Mouse (Mus musculus) midbrain, embryonic 13.5 days (tissue): ENCODE results near the gene Gapvd1. TPM values are rescaled to one million over a fixed set of nuclear protein-coding genes. Genes with fewer than 3 reads are reported as not detected.

Experiments used
- ATAC-seq: fragments of 200-750 bp; cut with Nextera tagmentation; 2 replicates; pipeline ENCODE4 v1.8.0; 2017; ENCODE audit warnings: mild to moderate bottlenecking, moderate TSS enrichment, moderate library complexity
- H3K27ac ChIP-seq: fragments of 300-500 bp; sonication (generic); 2 replicates; pipeline ENCODE4 v1.5.1; 2015; ENCODE audit warnings: inconsistent platforms, mild to moderate bottlenecking, moderate library complexity
- H3K27me3 ChIP-seq: fragments of 300-500 bp; sonication (generic); 2 replicates; pipeline ENCODE4 v1.6.1; 2015; ENCODE audit warnings: mild to moderate bottlenecking, inconsistent platforms
- H3K36me3 ChIP-seq: fragments of 300-500 bp; sonication (generic); 2 replicates; pipeline ENCODE4 v1.6.1; 2015; ENCODE audit warnings: mild to moderate bottlenecking, inconsistent platforms
- H3K4me1 ChIP-seq: fragments of 300-500 bp; sonication (generic); replicated peaks from 2 replicates; pipeline ENCODE4 v1.6.1; 2015; ENCODE audit warnings: inconsistent platforms
- H3K4me2 ChIP-seq: fragments of 300-500 bp; sonication (generic); replicated peaks from 2 replicates; pipeline ENCODE4 v1.6.1; 2015; ENCODE audit warnings: moderate library complexity, mild to moderate bottlenecking, inconsistent platforms
- H3K4me3 ChIP-seq: fragments of 300-500 bp; sonication (generic); replicated peaks from 2 replicates; pipeline ENCODE4 v1.5.1; 2015; ENCODE audit warnings: mild to moderate bottlenecking, inconsistent platforms
- H3K9ac ChIP-seq: fragments of 300-500 bp; sonication (generic); replicated peaks from 2 replicates; pipeline ENCODE4 v1.6.1; 2015; ENCODE audit warnings: mild to moderate bottlenecking, inconsistent platforms
- H3K9me3 ChIP-seq: fragments of 300-500 bp; sonication (generic); 2 replicates; pipeline ENCODE4 v1.6.1; 2016; ENCODE audit warnings: mild to moderate bottlenecking, inconsistent platforms
- WGBS: fragments of 180-500 bp; shearing (Covaris S2); methylation state at CpG from one replicate; pipeline ENCODE4 v1.1.7; 2015; 5-methylcytosine and 5-hydroxymethylcytosine counted together
- polyA plus RNA-seq: library from polyadenylated mRNA; unstranded; fragments of >200 nt; fragmentation: Nextera tagmentation; extraction: Ambion mirVana; gene quantifications from 2 replicates; pipeline ENCODE4 v1.2.1, GENCODE M21; 2015

Gapvd1 gene
- polyA plus RNA-seq, 1 experiment from 2014 or later: 126 TPM

DNA sequence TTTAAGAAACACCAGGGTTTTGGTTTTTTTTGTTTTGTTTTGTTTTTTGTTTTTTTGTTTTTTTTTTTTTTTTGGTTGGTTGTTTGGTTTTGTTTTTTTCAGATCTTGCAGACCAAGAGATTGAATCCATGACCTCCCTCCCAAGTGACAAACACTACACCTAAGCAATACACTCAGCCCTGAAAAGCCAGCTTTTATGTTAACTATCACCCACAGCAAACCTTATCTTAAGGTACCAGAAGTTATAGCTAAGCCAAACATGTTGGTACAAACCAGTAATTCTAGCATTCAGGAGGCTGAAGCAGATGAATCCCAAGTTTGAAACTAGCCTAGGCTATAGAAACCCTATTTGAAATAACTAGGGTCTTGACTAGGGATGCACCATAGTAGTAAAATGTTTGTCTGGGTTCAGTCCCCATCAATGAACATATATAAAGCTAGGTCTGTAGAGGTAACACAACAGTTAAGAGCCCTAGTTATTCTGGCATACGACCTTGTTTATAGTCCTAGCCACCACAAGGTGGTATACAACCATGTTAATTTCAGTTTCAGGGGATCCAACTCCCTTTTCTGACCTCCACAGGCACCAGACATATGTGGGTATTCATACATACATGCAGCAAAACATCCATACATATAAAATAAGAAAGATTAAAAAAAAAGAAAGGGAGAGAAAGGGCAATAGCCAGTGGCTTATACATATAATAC is 15.2 kb downstream of the Gapvd1 start:
- Histone ChIP-seq H3K27me3 (no peaks in the 10 kb centered on the region), H3K27ac (no peak overlapping the region), H3K9me3 (no peaks in the 10 kb centered on the region), H3K4me2 (no peak overlapping the region), H3K4me1 (no peaks in the 10 kb centered on the region), H3K4me3 (no peak overlapping the region), H3K9ac (no peak overlapping the region), H3K36me3 (peaks cover 15% of the 10 kb centered on the region)
- ATAC-seq: no peak
- WGBS: 86% methylated on average over 1 of the region's 1 CpGs

DNA sequence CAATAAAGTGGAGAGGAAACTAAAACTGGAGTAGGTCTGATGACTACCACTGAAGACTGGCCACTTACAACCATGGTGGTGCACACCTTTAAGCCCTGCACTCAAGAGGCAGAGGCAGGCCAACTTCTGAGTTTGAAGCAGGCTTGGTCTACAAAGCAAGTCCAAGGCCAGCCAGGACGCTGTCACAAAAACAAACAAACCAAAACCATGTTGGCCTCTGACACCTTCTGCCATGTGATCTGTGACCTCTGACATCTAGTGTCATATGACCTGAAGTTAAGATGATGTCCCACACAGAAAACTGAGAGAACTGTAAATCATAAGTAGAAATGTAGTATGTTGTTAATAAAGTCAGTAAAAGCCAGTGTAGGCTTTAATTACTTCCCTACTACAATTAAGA is 17.1 kb downstream of the Gapvd1 start:
- Histone ChIP-seq H3K4me1 (no peaks in the 10 kb centered on the region), H3K27me3 (no peaks in the 10 kb centered on the region), H3K27ac (no peak overlapping the region), H3K9ac (no peak overlapping the region), H3K36me3 (peaks cover 7% of the 10 kb centered on the region; the same call in 1 of the 2 replicates), H3K4me2 (no peak overlapping the region), H3K9me3 (no peaks in the 10 kb centered on the region), H3K4me3 (no peak overlapping the region)
- ATAC-seq: no peak
- WGBS: 77% methylated on average over 1 of the region's 1 CpGs

DNA sequence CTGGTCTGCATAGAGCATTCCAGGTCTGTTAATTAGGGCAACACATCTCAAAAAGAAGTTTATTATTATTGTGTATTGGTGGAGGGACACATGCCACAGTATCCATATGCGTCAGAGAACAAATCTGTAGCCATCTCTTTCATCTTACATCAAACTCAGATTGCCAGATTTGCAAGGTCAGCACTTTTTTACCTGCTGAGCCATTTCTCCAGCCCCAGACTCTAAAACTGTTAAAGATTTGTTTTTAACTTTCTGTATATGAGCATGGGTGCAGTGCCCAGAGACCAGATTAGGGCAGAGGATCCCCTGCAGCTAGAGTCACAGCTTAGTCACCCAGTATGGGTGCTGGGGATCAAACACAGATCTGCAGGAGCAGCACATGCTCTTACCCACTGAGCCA is 18.4 kb downstream of the Gapvd1 start:
- Histone ChIP-seq H3K27me3 (no peaks in the 10 kb centered on the region), H3K4me1 (no peaks in the 10 kb centered on the region), H3K4me2 (no peak overlapping the region), H3K4me3 (no peak overlapping the region), H3K27ac (no peak overlapping the region), H3K9me3 (no peaks in the 10 kb centered on the region), H3K36me3 (no peaks in the 10 kb centered on the region; the same call in 1 of the 2 replicates), H3K9ac (no peak overlapping the region)
- ATAC-seq: no peak
- 86% methylated on average over 1 of the region's 1 CpGs for WGBS

DNA sequence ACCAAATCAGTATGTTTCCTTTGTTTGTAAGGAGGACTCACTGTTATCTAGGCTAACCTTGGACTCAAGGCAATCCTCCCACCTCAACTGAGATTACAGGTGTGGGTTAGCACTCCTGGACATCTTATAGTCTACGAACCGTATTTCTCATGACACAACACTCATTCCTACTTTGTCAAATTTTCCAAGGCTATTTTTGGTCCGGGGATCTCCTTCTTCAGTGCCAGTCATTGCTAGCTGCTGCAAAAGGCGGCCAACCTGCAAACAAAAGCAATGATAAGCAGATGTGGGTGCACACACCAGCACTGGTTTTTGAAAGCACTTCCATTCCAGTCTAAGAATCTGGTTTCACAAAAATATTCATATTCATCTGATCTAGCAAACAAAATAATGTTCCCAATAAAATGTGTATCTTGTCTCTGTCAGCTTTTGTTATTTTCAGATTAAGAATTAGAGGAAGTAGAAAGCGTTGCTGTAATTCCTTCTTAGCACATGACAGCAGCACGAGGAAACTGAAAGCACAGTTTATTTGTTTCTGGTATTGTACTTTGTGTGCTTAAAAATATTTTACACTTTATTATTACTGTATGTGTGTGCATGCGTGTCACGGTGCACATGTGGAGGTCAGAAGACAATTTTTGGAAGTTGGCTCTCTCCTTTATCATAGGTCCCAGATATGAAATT is 27.8 kb downstream of the Gapvd1 start:
- Histone ChIP-seq H3K4me2 (no peak overlapping the region), H3K4me1 (no peaks in the 10 kb centered on the region), H3K9me3 (no peaks in the 10 kb centered on the region), H3K27ac (no peak overlapping the region), H3K9ac (no peak overlapping the region), H3K36me3 (peaks cover 55% of the 10 kb centered on the region), H3K4me3 (no peak overlapping the region), H3K27me3 (no peaks in the 10 kb centered on the region)
- ATAC-seq: no peak
- 95% methylated on average over 8 of the region's 8 CpGs for WGBS

DNA sequence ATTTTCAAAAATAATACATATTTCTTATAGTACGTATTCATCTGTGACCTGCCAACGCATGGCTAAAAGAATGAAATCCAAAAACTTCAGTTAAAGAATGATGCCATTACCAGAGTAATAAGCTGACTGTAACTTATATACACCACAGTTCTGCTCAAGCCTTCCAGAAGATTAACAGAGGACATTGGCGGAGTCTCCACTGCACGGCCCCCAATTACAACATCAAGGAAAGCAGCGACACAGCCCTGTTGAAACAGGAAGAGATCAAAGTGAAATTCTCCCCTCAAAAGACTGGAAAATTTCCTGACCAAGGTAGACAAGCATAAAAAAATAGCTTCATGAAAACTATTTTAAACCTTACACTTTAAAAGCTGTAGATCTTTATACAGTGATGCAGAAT is 29.8 kb downstream of the Gapvd1 start:
- Histone ChIP-seq H3K4me3 (no peak overlapping the region), H3K36me3 (peaks cover 67% of the 10 kb centered on the region)
- 96% methylated on average over 5 of the region's 5 CpGs for WGBS

DNA sequence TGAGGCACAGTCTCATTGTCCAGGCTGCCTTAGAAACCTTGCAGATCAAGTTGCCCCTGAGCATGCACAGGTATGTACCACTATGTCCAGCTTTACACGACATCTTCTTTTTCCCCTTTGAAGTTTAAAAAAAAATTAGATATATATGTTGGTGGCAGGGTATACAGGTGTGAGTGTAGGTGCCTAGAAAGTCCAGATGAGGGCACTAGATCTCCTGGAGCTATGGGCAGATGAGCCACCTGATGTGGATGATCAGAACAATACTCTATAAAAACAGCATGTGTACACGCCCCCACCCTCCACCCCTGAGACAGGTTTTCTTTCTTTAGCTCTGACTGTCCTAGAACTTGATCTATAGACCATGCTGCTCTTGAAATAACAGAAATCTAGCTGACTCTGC is 36.8 kb downstream of the Gapvd1 start:
- no peak overlapping the region for H3K4me2 ChIP-seq
- H3K27ac ChIP-seq: no peak overlapping the region
- 91% methylated on average over 2 of the region's 2 CpGs for WGBS
- H3K27me3 ChIP-seq: no peaks in the 10 kb centered on the region
- no peaks in the 10 kb centered on the region for H3K4me1 ChIP-seq
- no peaks in the 10 kb centered on the region for H3K9me3 ChIP-seq
- peaks cover 53% of the 10 kb centered on the region for H3K36me3 ChIP-seq
- H3K9ac ChIP-seq: no peak overlapping the region
- no peak for ATAC-seq
- H3K4me3 ChIP-seq: no peak overlapping the region

More for the DNA sequence above, 29.8 kb downstream of the Gapvd1 start:
- Histone ChIP-seq H3K27me3 (no peaks in the 10 kb centered on the region), H3K27ac (no peak overlapping the region), H3K9me3 (no peaks in the 10 kb centered on the region), H3K4me2 (no peak overlapping the region), H3K9ac (no peak overlapping the region), H3K4me1 (no peaks in the 10 kb centered on the region)
- ATAC-seq: no peak

DNA sequence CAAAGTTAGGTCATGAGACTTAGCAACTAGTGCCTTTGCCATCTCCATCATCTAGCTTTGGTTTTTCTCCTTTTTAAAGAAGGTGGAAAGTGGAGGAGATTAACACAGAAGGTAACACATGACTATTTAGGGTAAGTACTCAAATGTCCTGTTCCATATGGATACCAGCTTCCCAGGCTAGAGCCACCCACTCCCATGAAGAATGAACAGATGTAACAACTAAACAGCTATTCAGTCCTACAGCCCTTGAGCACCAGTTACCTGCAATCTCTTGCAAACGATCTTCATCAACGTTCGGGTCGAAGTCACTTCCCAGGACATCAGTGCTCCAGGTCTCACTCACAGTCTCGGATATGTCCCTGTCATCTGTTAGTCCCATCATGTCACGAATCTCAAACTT is 43.1 kb downstream of the Gapvd1 start:
- no peak for ATAC-seq
- Histone ChIP-seq H3K27ac (no peak overlapping the region), H3K4me2 (no peak overlapping the region), H3K9me3 (no peaks in the 10 kb centered on the region), H3K36me3 (peaks cover 81% of the 10 kb centered on the region), H3K4me1 (no peaks in the 10 kb centered on the region), H3K9ac (no peak overlapping the region), H3K27me3 (no peaks in the 10 kb centered on the region), H3K4me3 (no peak overlapping the region)
- WGBS: 97% methylated on average over 6 of the region's 6 CpGs

DNA sequence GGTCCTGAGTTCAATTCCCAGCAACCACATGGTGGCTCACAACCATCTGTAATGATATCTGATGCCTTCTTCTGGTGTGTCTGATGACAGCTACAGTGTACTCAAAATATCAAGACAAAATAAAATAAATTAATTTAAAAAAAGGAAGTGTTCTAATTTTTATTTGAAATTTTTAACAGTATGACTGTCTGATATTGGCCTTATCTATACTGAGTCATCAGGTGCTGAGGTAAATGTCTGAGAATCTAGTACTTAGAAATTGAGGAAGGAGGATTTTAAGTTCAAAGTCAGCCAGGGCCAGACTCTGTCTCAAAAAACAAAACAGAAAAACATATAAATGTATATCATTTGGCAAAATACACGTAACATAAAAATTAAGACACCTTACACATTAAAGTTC is 46.4 kb downstream of the Gapvd1 start:
- Histone ChIP-seq H3K27ac (no peak overlapping the region), H3K36me3 (peaks cover 92% of the 10 kb centered on the region), H3K4me2 (no peak overlapping the region), H3K4me1 (no peaks in the 10 kb centered on the region), H3K9ac (no peak overlapping the region), H3K27me3 (no peaks in the 10 kb centered on the region), H3K4me3 (no peak overlapping the region), H3K9me3 (no peaks in the 10 kb centered on the region)
- ATAC-seq: no peak
- WGBS: 95% methylated on average over 1 of the region's 1 CpGs

DNA sequence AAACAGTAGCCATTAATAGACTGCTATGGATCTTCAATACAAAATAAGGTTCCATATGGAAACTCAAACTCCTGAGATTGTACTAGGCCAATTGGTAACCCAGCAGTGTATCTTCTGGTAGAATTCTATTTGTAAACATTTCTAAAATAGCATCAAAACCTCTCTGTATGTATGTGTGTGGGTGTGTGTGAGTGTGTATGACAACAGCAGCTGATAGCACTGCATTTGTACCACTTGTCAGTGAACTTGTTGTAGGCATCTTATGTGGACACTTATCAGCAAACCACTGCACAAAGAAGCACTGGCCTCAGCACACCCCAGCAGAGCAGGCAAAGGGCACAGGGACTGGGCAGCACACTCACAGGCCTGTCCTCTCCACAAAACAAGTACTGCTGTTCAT is 58.4 kb downstream of the Gapvd1 start:
- no peaks in the 10 kb centered on the region for H3K4me1 ChIP-seq
- H3K36me3 ChIP-seq: peaks cover 78% of the 10 kb centered on the region
- no peak for ATAC-seq
- H3K27me3 ChIP-seq: no peaks in the 10 kb centered on the region
- no peak overlapping the region for H3K4me2 ChIP-seq
- H3K27ac ChIP-seq: no peak overlapping the region
- no peak overlapping the region for H3K4me3 ChIP-seq
- H3K9ac ChIP-seq: no peak overlapping the region
- no peaks in the 10 kb centered on the region for H3K9me3 ChIP-seq

DNA sequence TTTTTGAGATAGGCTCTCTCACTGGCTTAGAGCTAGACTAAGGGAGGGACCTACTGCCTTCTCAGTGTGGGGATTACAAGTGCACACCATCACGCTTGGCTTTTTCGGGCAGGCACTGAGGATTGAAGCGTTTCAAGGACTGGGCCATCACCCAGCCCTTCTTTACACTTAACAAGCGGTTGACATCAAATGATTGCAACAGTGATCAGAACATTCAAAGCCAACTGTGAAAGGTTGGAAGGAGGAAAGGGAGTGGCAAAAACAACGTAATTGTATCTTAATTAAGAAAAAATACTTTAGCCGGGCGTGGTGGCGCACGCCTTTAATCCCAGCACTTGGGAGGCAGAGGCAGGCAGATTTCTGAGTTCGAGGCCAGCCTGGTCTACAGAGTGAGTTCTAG is 62.2 kb downstream of the Gapvd1 start:
- Histone ChIP-seq H3K4me3 (no peak overlapping the region), H3K9me3 (no peaks in the 10 kb centered on the region), H3K4me1 (no peaks in the 10 kb centered on the region), H3K9ac (no peak overlapping the region), H3K36me3 (peaks cover 82% of the 10 kb centered on the region), H3K4me2 (no peak overlapping the region), H3K27me3 (no peaks in the 10 kb centered on the region), H3K27ac (no peak overlapping the region)
- 95% methylated on average over 10 of the region's 10 CpGs for WGBS
- no peak for ATAC-seq

DNA sequence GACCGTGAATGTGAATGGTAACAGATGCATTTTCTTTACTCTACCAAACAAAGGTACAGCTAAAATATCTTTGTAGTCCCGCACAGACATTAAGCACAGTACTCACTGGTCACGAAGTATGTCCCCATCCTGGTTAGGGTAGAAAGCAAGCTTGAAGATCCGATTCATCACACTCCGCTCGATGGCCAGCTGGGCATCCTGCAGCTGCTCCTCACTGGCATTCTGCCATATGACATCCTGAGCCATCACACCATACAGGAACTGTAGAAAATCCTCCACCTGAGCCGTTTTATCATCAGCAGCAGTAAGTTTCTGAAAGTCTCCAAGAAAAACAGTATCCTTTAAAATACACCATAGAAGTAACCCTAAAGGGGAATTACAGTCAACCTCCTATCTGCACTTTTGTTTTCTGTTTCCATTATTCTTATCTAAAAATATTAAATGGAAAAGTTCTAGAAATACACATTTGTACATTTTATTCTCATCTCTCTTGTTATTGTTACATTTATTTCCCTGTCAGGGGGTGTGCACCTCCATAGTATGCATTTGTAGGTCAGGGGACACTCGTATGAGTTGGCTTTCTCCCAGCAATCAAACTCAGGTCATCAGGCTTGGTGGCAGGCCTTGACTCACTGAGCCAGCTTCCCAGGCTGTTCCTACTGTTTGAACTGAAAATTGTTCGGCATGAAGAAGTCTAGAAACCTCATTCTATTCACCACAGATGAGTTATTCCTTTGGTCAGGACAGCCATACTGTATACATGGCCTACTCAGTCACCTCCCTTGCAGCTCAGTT is 70.8 kb downstream of the Gapvd1 start:
- Histone ChIP-seq H3K9me3 (no peaks in the 10 kb centered on the region), H3K27me3 (no peaks in the 10 kb centered on the region), H3K36me3 (peaks cover 73% of the 10 kb centered on the region), H3K4me1 (no peaks in the 10 kb centered on the region), H3K4me2 (no peak overlapping the region), H3K9ac (no peak overlapping the region), H3K4me3 (no peak overlapping the region), H3K27ac (no peak overlapping the region)
- 90% methylated on average over 9 of the region's 9 CpGs for WGBS
- ATAC-seq: no peak

DNA sequence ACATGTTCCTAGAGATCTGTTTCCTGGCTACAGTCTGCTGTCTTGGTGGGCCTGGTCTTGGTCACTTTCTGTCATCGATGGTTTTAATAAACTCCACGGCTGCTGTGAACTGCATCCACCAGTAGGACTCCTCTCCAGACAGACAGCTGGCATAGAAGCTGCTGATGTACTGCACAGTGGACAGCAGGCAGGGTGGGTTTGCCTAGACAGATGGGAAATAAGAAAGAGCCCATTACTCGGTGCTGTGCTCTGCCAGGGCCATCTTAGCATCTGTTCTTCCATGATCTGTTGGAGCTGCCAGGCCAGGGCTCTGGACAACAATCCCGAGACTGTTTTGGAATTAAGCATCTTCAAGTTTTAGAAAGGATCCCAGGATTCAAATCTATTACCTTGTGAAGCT is 77.1 kb downstream of the Gapvd1 start:
- Histone ChIP-seq H3K27me3 (no peaks in the 10 kb centered on the region), H3K4me3 (no peak overlapping the region), H3K9ac (no peak overlapping the region), H3K4me1 (no peaks in the 10 kb centered on the region), H3K36me3 (peaks cover 68% of the 10 kb centered on the region), H3K4me2 (no peak overlapping the region), H3K9me3 (no peaks in the 10 kb centered on the region), H3K27ac (no peak overlapping the region)
- ATAC-seq: no peak
- WGBS: 87% methylated on average over 4 of the region's 4 CpGs
